Comparison of ENCODE assay signal across 12 mouse cellular contexts in genomic region chr11:45873666-45874065, GRCm38 (mm10). TPM values are rescaled to one million over a fixed set of nuclear protein-coding genes. Genes with fewer than 3 reads are reported as not detected.
DNase-seq lines count a peak whose midpoint lies in the region; ATAC-seq and TF ChIP-seq lines count a peak whose summit lies in the region.
"Had no signal": no experiment of that assay in that cellular context is flagged by ENCODE, and none has a peak within 500 bp of the region (broad histone marks: within the 10 kb centered on the region; RNA-seq: fewer than 3 reads in every experiment).

No protein-coding gene starts in this region.

- no peak for ATAC-seq in midbrain, postnatal 0 days (ENCODE audit: low FRiP score)
- ATAC-seq in midbrain, embryonic 16.5 days = no peak

- no peaks in the 10 kb centered on the region for H3K36me3 ChIP-seq in midbrain, postnatal 0 days (ENCODE audit: insufficient read depth, low read length)
- peaks cover 28% of the 10 kb centered on the region; the same call in 1 of the 2 replicates for H3K36me3 ChIP-seq in midbrain, embryonic 10.5 days
- no peaks in the 10 kb centered on the region for H3K36me3 ChIP-seq in midbrain, embryonic 16.5 days (ENCODE audit: control insufficient read depth, insufficient read depth, low read length)

- H3K9me3 ChIP-seq in midbrain, postnatal 0 days (ENCODE audit: low read length) = no peaks in the 10 kb centered on the region
- no peaks in the 10 kb centered on the region for H3K9me3 ChIP-seq in midbrain, embryonic 10.5 days (replicated peaks)
- H3K9me3 ChIP-seq in midbrain, embryonic 16.5 days (replicated peaks; ENCODE audit: control insufficient read depth, low read length, poor library complexity, severe bottlenecking) = no peaks in the 10 kb centered on the region

- intact Hi-C loops in gastrocnemius, adult 2 months (cut with DNase I) = no loop called here

- no peak for TF ChIP-seq POLR2A in bone marrow, adult 2 months (IDR thresholded peaks at IDR 0.05; ENCODE audit: borderline replicate concordance, control insufficient read depth, low read depth, low read length)

- H3K9ac ChIP-seq in midbrain, postnatal 0 days (replicated peaks; ENCODE audit: low read length, poor library complexity, severe bottlenecking) = no peak overlapping the region
- H3K9ac ChIP-seq in midbrain, embryonic 16.5 days (ENCODE audit: low read depth, low read length) = no peak overlapping the region

- no peak overlapping the region for H3K4me3 ChIP-seq in gastrocnemius, adult 2 months
- H3K4me3 ChIP-seq in midbrain, postnatal 0 days (ENCODE audit: low read depth, low read length) = no peak overlapping the region
- H3K4me3 ChIP-seq in midbrain, embryonic 10.5 days = no peak overlapping the region
- H3K4me3 ChIP-seq in bone marrow, adult 2 months (replicated peaks; ENCODE audit: control insufficient read depth, low read depth, low read length) = no peak overlapping the region
- no peak overlapping the region for H3K4me3 ChIP-seq in midbrain, embryonic 16.5 days (ENCODE audit: low read depth, low read length)
- H3K4me3 ChIP-seq: myocyte had no signal

- H3K27me3 ChIP-seq in midbrain, postnatal 0 days (ENCODE audit: insufficient read depth, low read length) = no peaks in the 10 kb centered on the region
- no peaks in the 10 kb centered on the region for H3K27me3 ChIP-seq in midbrain, embryonic 10.5 days (ENCODE audit: low read depth, poor library complexity, severe bottlenecking)
- H3K27me3 ChIP-seq in midbrain, embryonic 16.5 days (ENCODE audit: control insufficient read depth, insufficient read depth, low read depth, low read length) = no peaks in the 10 kb centered on the region

- no peak overlapping the region for H3K27ac ChIP-seq in gastrocnemius, adult 2 months
- H3K27ac ChIP-seq in midbrain, postnatal 0 days (ENCODE audit: low read depth, low read length) = no peak overlapping the region
- no peak overlapping the region for H3K27ac ChIP-seq in midbrain, embryonic 10.5 days (replicated peaks)
- H3K27ac ChIP-seq in bone marrow, adult 2 months (ENCODE audit: control insufficient read depth, insufficient read depth, low read depth, low read length, poor library complexity) = no peak overlapping the region
- no peak overlapping the region for H3K27ac ChIP-seq in midbrain, embryonic 16.5 days (ENCODE audit: low read length)

- DNase-seq in gastrocnemius, adult 2 months = no peak
- DNase-seq in gastrocnemius, adult 8-10 months (ENCODE audit: low spot score in 2 of 2) = no peak
- no peak for DNase-seq in midbrain, postnatal 0 days (ENCODE audit: low spot score)
- no peak for DNase-seq in midbrain, embryonic 10.5 days (ENCODE audit: low spot score)
- peak; percentile 29 for DNase-seq in retina, postnatal 1 day
- DNase-seq in cerebellum, adult 9-10 months = no peak
- DNase-seq: adrenal gland, postnatal 36 days; kidney, adult 9 months; lung, postnatal 10 days had no signal

- H3K4me2 ChIP-seq in midbrain, postnatal 0 days (ENCODE audit: low read depth, low read length, poor library complexity, severe bottlenecking) = no peak overlapping the region
- H3K4me2 ChIP-seq in midbrain, embryonic 16.5 days (ENCODE audit: low read length) = no peak overlapping the region

- peak; percentile 45 for TF ChIP-seq CTCF in gastrocnemius, adult 2 months (IDR thresholded peaks at IDR 0.05)
- peak; percentile 40; the same call in 1 of the 2 replicates for TF ChIP-seq CTCF in midbrain, postnatal 0 days (IDR thresholded peaks at IDR 0.05)
- TF ChIP-seq CTCF in bone marrow, adult 2 months (IDR thresholded peaks at IDR 0.05; ENCODE audit: control insufficient read depth, insufficient read depth, low read length) = peak; percentile 0; the same call in 1 of the 2 replicates

- WGBS in midbrain, postnatal 0 days = 80% methylated on average over 1 of the region's 1 CpGs
- WGBS in midbrain, embryonic 10.5 days = 85% methylated on average over 1 of the region's 1 CpGs
- WGBS in bone marrow, adult 2 months = 73% methylated on average over 1 of the region's 1 CpGs
- WGBS in midbrain, embryonic 16.5 days = 82% methylated on average over 1 of the region's 1 CpGs

- no peaks in the 10 kb centered on the region for H3K4me1 ChIP-seq in midbrain, postnatal 0 days (ENCODE audit: insufficient read depth, low read length)
- no peaks in the 10 kb centered on the region for H3K4me1 ChIP-seq in midbrain, embryonic 10.5 days
- H3K4me1 ChIP-seq in bone marrow, adult 2 months (ENCODE audit: control insufficient read depth, insufficient read depth, low read length) = peaks cover 5% of the 10 kb centered on the region
- no peaks in the 10 kb centered on the region for H3K4me1 ChIP-seq in midbrain, embryonic 16.5 days (ENCODE audit: control insufficient read depth, insufficient read depth, low read length)

RNA-seq across cellular contexts. Expression of gene Clint1, which starts 21.8 kb away (rescaled TPM):
- 10 to 100 TPM; 40.2 to 44.9 TPM for total RNA-seq in gastrocnemius, adult 2 months (2021)
- total RNA-seq in gastrocnemius, adult 8-10 months (2022) = 10 to 100 TPM; 42.1 to 48.3 (median 46.0) TPM
- total RNA-seq in midbrain, postnatal 0 days (2014; rRNA removed) = 32.7 and 34.5 TPM in 2 replicates
- 25.4 and 27.6 TPM in 2 replicates for polyA plus RNA-seq in midbrain, postnatal 0 days (2015; fragmentation: Nextera tagmentation; extraction: Ambion mirVana)
- polyA plus RNA-seq in midbrain, embryonic 10.5 days (2016; fragmentation: Nextera tagmentation; extraction: Ambion mirVana) = 57.8 and 60.3 TPM in 2 replicates
- 23.7 and 25.6 TPM in 2 replicates for polyA plus RNA-seq in bone marrow, adult 2 months (2011; ENCODE audit: insufficient read depth, insufficient read length, low replicate concordance, missing spikeins)
- polyA plus RNA-seq in midbrain, embryonic 16.5 days (2015; fragmentation: Nextera tagmentation; extraction: Ambion mirVana) = 38.7 and 42.6 TPM in 2 replicates
